Mouse (Mus musculus) embryo, embryonic 11 days (tissue): ENCODE results near the gene Slc30a5.

ENCODE experiments used
- DNase-seq: peaks from one replicate; pipeline ENCODE4 v3.0.0-alpha.2; 2015

The Slc30a5 gene

DNA sequence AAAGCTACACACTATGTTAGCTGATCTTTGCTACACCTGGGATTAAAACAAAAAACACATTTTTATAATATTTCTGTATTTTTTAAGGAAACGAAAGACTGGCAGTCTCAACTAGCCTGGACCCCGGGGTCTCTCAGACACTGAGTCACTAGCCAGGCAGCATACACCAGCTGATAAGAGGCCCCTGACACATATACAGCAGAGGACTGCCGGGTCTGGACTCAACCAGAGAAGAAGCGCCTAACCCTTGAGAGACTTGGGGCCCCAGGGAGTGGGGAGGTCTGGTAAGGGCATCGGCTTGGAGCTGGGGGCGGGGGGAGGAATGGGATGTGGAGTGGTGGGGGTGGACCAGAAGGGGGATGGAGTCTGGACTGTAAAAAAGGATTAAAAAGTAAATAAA is 80.2 kb downstream of the Slc30a5 start:
- no peak for DNase-seq
